Mouse (Mus musculus) neural tube, embryonic 10.5 days (tissue): ENCODE results near the gene Zfp597.

Experiments
- DNase-seq: peaks from one replicate; pipeline ENCODE4 v3.0.0-alpha.2; 2017; ENCODE audit warnings: low spot score; ENCODE audit errors: extremely low spot score

Zfp597 gene

DNA sequence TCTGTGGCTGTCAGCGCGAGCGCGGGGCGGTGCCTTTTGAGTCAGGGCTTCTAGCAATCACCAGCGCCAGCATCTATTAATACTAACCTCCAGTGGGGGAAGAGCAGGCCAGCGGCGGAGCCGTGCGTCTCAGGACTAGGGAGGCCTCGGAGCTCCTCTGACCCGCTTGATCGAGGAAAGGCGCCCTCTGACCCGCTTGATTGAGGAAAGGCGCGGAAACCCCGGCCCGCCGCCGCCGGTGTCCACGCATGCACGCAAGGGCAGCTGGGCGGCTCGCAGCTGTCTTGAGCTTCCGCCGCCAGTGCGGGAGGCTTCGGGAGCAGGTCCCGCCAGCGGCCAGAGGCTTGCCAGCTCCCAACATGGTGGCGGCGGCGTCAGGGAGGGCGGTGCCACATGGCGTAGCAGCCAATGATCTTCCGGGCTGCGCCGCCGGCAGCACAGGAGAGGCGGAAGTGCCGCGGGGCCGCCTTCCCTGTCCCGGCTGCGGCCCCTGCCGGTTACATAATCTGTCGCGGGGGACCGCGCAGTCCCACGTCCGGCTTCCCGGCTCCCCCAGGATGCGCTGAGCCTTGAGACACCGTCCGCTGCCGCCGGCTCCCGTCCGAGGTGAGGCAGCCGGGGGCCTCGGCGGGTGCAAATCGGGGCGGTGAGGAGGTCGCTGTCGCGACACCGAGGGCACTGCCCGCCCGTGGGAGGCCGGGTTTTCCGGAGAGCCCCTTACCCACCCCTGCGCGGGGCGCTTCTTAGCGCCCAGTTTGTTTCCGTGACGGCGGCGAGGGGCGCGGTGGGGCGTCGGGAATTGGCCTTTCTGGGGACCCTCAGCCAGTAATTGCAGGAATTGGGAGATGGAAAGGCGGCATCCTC, at the start of gene Zfp597, which contains the start of gene Gm20695:
Zfp597 (minus strand) TSS at position 361 of the 864 bp plus-strand sequence.
Gm20695 (plus strand) TSS at position 448 of the 864 bp plus-strand sequence.
- peak; percentile 94 for DNase-seq

GRCm38 (mm10) chr16:3934091-3934490, 49.7 kb upstream of the Zfp597 start:
- no peak for DNase-seq

DNA sequence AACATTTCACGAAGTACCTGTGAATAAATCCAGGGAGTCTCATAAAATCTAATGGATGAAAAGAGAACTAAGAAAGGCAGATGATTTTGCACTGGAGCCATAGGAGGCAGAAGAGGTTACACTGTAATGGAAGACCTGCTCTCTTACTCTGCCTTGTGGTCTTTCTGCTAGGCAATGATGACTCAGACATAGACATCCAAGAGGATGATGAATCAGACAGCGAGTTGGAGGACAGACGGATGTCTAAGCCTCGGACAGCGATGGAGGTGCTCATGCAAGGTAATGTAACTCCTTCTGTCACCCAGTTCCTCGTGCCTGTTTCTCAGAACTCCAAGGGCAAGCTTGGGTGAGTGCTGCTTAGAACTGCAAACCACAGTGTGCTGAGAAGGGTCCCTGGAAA, 49.2 kb upstream of the Zfp597 start:
- DNase-seq: no peak

- no peak for DNase-seq
Measured at GRCm38 (mm10) chr16:3929151-3929550, 44.8 kb upstream of the Zfp597 start.

- DNase-seq: no peak
Measured at GRCm38 (mm10) chr16:3928582-3928981, 44.2 kb upstream of the Zfp597 start.

- no peak for DNase-seq
Measured at GRCm38 (mm10) chr16:3923966-3924365, 39.6 kb upstream of the Zfp597 start.

GRCm38 (mm10) chr16:3923515-3923914, 39.2 kb upstream of the Zfp597 start:
- no peak for DNase-seq

- DNase-seq: no peak
Measured at GRCm38 (mm10) chr16:3920756-3921155, 36.4 kb upstream of the Zfp597 start.

DNA sequence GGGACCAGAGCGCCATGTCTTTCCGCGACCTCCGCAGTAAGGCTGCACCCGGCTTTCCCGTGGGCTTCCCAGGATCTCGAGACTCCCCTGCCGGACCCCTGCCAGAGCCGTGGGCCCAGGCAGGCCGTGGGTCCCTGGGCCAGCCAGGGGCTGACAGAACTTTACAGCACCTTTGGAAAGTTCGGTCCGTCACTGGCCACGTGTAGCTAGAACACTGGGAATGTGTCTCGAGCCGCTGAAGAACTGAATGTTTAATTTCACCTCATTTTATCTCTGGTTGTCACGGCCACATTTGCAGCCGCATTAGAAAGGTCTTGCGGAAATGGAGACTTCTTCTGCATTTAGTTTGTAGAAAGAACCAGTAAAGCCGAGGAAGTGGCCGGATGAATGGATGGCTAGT, 24.8 kb upstream of the Zfp597 start:
- no peak for DNase-seq

- peak; percentile 91 for DNase-seq
Measured at GRCm38 (mm10) chr16:3908537-3909111, 24.3 kb upstream of the Zfp597 start, which contains the start of the genes 1700037C18Rik and Cluap1. TSS of gene 1700037C18Rik (minus strand) at chr16:3908689. TSS of gene Cluap1 (plus strand) at chr16:3908801.

- DNase-seq: no peak
Measured at GRCm38 (mm10) chr16:3907471-3907870, 23.1 kb upstream of the Zfp597 start.

DNA sequence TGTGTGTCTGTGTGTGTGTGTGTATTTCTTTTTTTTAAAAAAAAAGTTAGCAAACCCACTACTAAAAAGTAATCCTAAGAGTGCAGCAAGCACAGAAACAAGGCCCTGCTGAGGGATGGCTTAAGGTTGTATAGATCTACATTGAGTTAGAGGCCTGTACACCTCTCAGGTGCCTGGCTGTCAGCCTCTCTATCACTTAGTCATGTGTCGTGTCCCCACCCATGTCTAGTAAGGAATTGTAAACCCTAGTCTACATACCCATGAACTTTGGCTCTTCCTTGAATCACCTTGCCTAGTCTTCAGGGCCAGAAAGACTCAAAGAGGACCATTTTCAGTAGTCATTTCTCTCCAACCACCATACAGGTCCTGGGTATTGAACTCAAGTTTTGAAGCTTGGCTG, 12.2 kb upstream of the Zfp597 start:
- DNase-seq: no peak

DNA sequence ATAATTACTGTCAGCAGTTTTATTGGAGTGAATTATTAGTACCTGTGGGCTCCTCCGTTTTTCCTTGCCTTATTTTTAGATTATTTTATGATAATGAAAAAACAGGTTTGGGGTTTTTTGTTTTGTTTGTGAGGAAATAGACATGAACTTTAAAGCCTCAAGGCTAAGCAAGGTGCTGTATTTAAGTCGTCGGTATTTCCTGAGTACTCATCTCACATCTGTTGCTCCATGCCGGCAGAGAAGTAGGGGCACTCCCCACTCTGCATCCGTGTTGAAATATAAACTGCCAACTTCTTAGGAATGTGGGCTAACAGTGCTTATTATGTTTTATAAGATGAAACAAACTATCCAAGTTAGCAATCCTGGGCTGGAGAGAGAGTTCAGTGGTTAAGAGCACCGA, 11.7 kb upstream of the Zfp597 start:
- DNase-seq: no peak

GRCm38 (mm10) chr16:3895173-3895792, 10.9 kb upstream of the Zfp597 start:
- DNase-seq: no peak

DNA sequence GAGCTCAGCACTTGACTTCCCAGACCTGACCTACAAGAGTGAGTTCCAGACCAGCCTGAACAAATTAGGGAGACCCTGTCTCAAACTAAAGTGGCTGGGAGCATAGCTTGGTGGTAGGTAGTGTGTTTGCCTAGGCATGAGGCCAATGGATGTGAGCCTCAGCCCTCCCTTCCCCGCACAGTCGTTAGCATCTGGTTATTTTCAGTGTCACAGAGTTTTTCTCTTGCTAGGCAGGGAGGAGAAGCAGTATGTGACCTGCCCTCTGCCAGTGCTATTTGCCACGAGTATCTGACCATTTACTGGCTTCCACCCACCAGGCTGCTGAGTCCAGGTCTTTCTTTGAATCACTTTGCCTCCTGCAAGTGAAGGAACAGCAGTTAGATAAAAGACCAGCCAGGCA, 9.4 kb upstream of the Zfp597 start:
- no peak for DNase-seq

DNA sequence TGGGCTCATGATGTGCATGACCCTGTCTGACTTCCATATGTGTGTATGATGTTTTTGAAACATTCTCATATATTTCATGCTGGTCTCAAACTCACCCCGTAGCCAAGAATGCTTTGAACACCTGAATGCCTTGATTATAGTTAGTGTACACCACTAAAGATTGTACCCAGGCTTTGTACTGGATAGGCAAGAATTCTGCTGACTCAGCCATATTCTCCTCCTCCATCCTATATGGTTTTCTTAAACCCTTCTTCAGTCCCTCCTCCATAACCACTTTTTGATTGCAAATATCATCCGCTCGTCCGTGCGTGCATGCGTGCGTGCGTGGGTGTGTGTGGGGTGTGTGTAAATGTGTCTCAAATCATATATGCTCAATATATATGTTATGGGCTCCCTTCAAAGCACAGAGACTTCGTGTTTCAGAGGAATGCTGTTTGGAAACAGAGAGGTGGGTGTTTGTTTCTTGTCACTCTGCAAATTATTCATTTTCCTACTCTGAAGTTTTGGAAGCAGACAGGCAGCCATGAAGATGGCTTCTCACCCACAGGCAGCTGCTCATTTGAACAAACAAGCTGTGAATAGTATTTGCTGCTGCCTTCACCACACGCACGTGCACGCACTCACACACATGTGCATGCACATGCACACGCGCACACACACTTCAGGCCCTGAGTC, 7.4 kb upstream of the Zfp597 start:
- DNase-seq: no peak

GRCm38 (mm10) chr16:3885065-3885670, 807 bp upstream of the Zfp597 start:
- no peak for DNase-seq

DNA sequence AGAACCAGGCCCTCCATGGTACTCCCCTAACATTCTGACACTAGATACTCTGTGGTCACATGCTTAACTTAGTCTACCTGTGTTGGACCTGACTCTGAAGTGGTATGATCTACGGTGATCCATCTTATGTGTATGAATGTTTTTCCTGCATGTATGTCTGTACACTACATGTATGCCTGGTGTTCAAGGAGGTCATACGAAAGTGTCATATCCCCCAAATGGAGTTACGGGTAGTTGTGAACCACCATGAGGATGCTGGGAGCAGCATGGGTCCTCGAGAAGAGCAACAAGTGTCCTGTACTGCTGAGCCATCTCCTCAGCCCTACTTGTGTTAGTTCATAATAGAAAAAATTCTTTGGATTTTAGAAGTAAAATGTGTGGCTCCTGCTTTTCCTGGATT, 8.0 kb downstream of the Zfp597 start:
- DNase-seq: no peak

GRCm38 (mm10) chr16:3872216-3873047, 11.9 kb downstream of the Zfp597 start, which contains the start of gene Naa60:
TSS of gene Naa60 (plus strand) at chr16:3872375.
- peak; percentile 89 for DNase-seq

GRCm38 (mm10) chr16:3871815-3872214, 12.5 kb downstream of the Zfp597 start:
- no peak for DNase-seq
